Mouse (Mus musculus) neural tube, embryonic 13.5 days (tissue): ENCODE measurements around the gene Slc6a20a. TPM values are rescaled to one million over a fixed set of nuclear protein-coding genes. Genes with fewer than 3 reads are reported as not detected.

Experiments used
- ATAC-seq: fragments of 200-750 bp; cut with Nextera tagmentation; 2 replicates; pipeline ENCODE4 v1.8.0; 2017; ENCODE audit warnings: low read depth, mild to moderate bottlenecking, moderate TSS enrichment, moderate library complexity
- H3K27ac ChIP-seq: fragments of 300-500 bp; sonication (generic); replicated peaks from 2 replicates; pipeline ENCODE4 v1.5.1; 2015; ENCODE audit warnings: moderate library complexity, mild to moderate bottlenecking, inconsistent platforms
- H3K27me3 ChIP-seq: fragments of 300-500 bp; sonication (generic); 2 replicates; pipeline ENCODE4 v1.6.1; 2015; ENCODE audit warnings: mild to moderate bottlenecking, inconsistent platforms
- H3K36me3 ChIP-seq: fragments of 300-500 bp; sonication (generic); 2 replicates; pipeline ENCODE4 v1.6.1; 2015; ENCODE audit warnings: mild to moderate bottlenecking, inconsistent platforms
- H3K4me1 ChIP-seq: fragments of 300-500 bp; sonication (generic); replicated peaks from 2 replicates; pipeline ENCODE4 v1.6.1; 2015; ENCODE audit warnings: inconsistent platforms
- H3K4me2 ChIP-seq: fragments of 300-500 bp; sonication (generic); 2 replicates; pipeline ENCODE4 v1.6.1; 2015; ENCODE audit warnings: inconsistent platforms, mild to moderate bottlenecking, moderate library complexity
- H3K4me3 ChIP-seq: fragments of 300-500 bp; sonication (generic); 2 replicates; pipeline ENCODE4 v1.5.1; 2015; ENCODE audit warnings: mild to moderate bottlenecking, inconsistent platforms
- H3K9ac ChIP-seq: fragments of 300-500 bp; sonication (generic); 2 replicates; pipeline ENCODE4 v1.6.1; 2015; ENCODE audit warnings: moderate library complexity, mild to moderate bottlenecking, inconsistent platforms
- H3K9me3 ChIP-seq: fragments of 300-500 bp; sonication (generic); 2 replicates; pipeline ENCODE4 v1.6.1; 2016; ENCODE audit warnings: inconsistent platforms
- WGBS: fragments of 180-500 bp; shearing (Covaris S2); methylation state at CpG from one replicate; pipeline ENCODE4 v1.1.7; 2015; 5-methylcytosine and 5-hydroxymethylcytosine counted together
- polyA plus RNA-seq: library from polyadenylated mRNA; unstranded; fragments of >200 nt; fragmentation: Nextera tagmentation; extraction: Ambion mirVana; gene quantifications from 2 replicates; pipeline ENCODE4 v1.2.1, GENCODE M21; 2015

Slc6a20a gene
- polyA plus RNA-seq, 1 experiment from 2014 or later = 2.4 TPM

DNA sequence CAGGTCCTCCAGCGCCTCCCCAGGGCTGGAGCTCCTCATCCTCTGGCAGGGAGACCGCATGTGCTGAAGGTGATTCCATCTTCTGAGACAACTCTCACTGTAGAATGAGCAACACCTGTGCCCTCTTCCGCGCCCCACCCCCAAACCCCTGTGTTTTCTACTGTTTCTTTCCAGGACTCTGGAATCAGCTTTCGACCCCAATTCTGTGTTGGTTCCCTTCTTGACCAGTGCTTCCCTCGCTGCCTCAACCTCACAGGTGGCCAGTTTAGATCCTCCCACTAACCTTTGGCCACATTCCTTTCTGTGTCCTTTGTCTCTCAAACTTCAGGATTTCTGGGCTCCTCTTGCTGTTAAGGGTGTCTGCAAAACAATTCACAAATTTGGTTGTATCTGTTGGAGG lies 46.4 kb downstream of the Slc6a20a start, which contains the start of gene Slc6a20b:
Gene Slc6a20b (minus strand): TSS at position 285 of the 400 bp plus-strand sequence.
- H3K36me3 ChIP-seq = no peaks in the 10 kb centered on the region
- H3K4me1 ChIP-seq = no peaks in the 10 kb centered on the region
- no peak within 1 kb of the TSS for H3K27ac ChIP-seq
- WGBS = 83% methylated on average over 6 of the region's 6 CpGs
- H3K27me3 ChIP-seq = no peaks in the 10 kb centered on the region
- no peak within 1 kb of the TSS for H3K4me3 ChIP-seq
- H3K4me2 ChIP-seq = no peak within 1 kb of the TSS
- ATAC-seq = no peak
- no peak within 1 kb of the TSS for H3K9ac ChIP-seq
- H3K9me3 ChIP-seq = no peaks in the 10 kb centered on the region

- H3K9me3 ChIP-seq = no peaks in the 10 kb centered on the region
- no peak overlapping the region for H3K9ac ChIP-seq
- H3K4me3 ChIP-seq = no peak overlapping the region
- ATAC-seq = no peak
- no peaks in the 10 kb centered on the region for H3K4me1 ChIP-seq
- WGBS = 80% methylated on average over 3 of the region's 3 CpGs
- no peak overlapping the region for H3K4me2 ChIP-seq
- H3K36me3 ChIP-seq = no peaks in the 10 kb centered on the region
- no peaks in the 10 kb centered on the region for H3K27me3 ChIP-seq
- H3K27ac ChIP-seq = no peak overlapping the region
Measured at GRCm38 (mm10) chr9:123631666-123632065, 47.0 kb downstream of the Slc6a20a start.

DNA sequence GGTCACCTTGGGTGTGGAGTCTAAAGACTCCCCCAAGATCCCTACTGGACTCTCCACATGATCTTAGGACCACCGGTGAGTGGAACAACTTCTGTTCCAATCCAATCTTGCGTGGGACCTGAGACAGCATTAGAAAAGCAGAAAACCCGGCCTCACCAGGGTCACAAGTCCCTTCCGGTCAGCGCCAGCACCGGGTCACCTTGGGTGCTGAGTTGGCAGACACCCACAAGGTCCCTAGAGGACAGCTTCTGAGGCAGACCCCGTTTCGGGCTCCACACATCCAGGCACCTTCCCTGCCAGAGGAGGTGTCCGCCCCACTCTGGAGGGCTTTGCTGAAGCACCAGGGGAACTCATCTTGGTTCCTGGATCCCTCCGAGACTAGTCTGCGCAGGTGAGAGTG lies 52.9 kb downstream of the Slc6a20a start:
- no peak overlapping the region for H3K27ac ChIP-seq
- no peaks in the 10 kb centered on the region for H3K4me1 ChIP-seq
- ATAC-seq = no peak
- WGBS = 91% methylated on average over 11 of the region's 11 CpGs
- H3K36me3 ChIP-seq = no peaks in the 10 kb centered on the region
- H3K9ac ChIP-seq = no peak overlapping the region
- no peaks in the 10 kb centered on the region for H3K27me3 ChIP-seq
- no peak overlapping the region for H3K4me3 ChIP-seq
- H3K4me2 ChIP-seq = no peak overlapping the region
- H3K9me3 ChIP-seq = no peaks in the 10 kb centered on the region

DNA sequence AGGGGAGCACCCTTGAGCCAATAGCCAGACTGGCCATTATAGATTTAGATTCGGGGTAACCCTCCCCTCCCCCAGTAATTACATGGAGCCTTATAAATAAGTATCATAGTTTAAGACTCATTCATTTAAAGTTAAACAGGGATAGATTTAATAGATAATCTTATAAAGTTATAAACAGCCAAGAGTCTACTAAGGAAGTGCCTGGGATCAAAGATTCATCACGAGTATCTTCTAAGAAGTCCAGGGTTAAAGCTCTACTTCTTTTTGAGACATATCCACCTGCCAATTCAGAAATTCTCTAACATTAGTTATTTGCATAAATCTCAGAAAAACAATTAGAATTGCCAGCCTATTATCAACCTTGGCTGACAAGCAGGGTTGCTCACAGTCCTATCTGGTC lies 53.9 kb downstream of the Slc6a20a start:
- Histone ChIP-seq H3K27ac (no peak overlapping the region), H3K27me3 (no peaks in the 10 kb centered on the region), H3K9ac (no peak overlapping the region), H3K4me2 (no peak overlapping the region), H3K36me3 (no peaks in the 10 kb centered on the region), H3K9me3 (no peaks in the 10 kb centered on the region), H3K4me1 (no peaks in the 10 kb centered on the region), H3K4me3 (no peak overlapping the region)
- WGBS = 90% methylated on average over 2 of the region's 2 CpGs
- no peak for ATAC-seq

- H3K9me3 ChIP-seq = no peaks in the 10 kb centered on the region
- ATAC-seq = no peak
- 75% methylated on average over 5 of the region's 5 CpGs for WGBS
Measured at GRCm38 (mm10) chr9:123620311-123621098, 58.2 kb downstream of the Slc6a20a start.

DNA sequence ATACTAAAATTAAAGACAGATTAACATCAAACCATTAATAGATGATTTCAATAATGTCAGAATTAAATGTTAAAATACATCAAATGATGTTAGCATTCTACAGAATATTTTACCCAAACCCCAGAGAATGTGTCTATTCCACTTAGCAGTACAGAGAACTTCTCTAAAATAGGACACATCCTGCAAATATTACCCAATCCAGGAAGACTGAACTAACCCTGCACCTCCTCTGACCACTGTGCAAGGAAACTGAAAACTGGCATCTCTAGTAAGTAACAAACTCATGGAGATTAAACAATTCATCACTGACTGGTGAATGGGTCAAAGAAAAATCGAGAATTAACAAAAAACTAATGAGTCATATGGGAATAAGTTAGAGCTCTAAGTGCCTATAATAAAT lies 77.2 kb downstream of the Slc6a20a start:
- 76% methylated on average over 1 of the region's 1 CpGs for WGBS
- Histone ChIP-seq H3K27me3 (no peaks in the 10 kb centered on the region), H3K4me2 (no peak overlapping the region), H3K27ac (no peak overlapping the region), H3K36me3 (peaks cover 4% of the 10 kb centered on the region; the same call in 1 of the 2 replicates), H3K9me3 (no peaks in the 10 kb centered on the region), H3K4me1 (no peaks in the 10 kb centered on the region), H3K4me3 (no peak overlapping the region), H3K9ac (no peak overlapping the region)
- no peak for ATAC-seq

More at GRCm38 (mm10) chr9:123620311-123621098, 58.2 kb downstream of the Slc6a20a start:
- Histone ChIP-seq H3K4me3 (no peak overlapping the region), H3K4me2 (no peak overlapping the region), H3K27me3 (no peaks in the 10 kb centered on the region), H3K4me1 (no peaks in the 10 kb centered on the region), H3K9ac (no peak overlapping the region), H3K27ac (no peak overlapping the region), H3K36me3 (no peaks in the 10 kb centered on the region)

DNA sequence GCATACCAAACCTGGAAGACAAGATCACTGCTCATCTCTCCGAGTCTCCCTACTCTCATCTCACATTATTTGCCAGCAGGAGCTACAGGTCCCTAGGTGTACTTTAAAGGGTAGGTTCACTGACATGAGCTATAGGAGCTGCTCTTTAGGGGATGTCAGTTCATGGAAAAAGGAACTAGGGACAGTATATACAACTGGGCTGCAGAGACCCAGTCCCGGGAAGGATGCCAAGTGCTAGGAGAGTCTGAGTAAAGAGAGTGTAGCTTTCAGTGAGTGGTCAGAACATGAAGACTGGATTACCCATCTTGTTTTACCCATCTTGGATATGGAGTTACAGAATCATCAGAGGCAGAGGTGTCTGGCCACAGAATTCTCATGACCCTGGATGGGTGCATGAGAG lies 81.3 kb downstream of the Slc6a20a start:
- H3K9ac ChIP-seq = no peak overlapping the region
- H3K4me1 ChIP-seq = no peaks in the 10 kb centered on the region
- no peak overlapping the region for H3K4me3 ChIP-seq
- 94% methylated on average over 2 of the region's 2 CpGs for WGBS
- no peak for ATAC-seq
- H3K4me2 ChIP-seq = no peak overlapping the region
- no peaks in the 10 kb centered on the region for H3K9me3 ChIP-seq
- no peaks in the 10 kb centered on the region for H3K27me3 ChIP-seq
- H3K27ac ChIP-seq = no peak overlapping the region
- peaks cover 26% of the 10 kb centered on the region for H3K36me3 ChIP-seq

DNA sequence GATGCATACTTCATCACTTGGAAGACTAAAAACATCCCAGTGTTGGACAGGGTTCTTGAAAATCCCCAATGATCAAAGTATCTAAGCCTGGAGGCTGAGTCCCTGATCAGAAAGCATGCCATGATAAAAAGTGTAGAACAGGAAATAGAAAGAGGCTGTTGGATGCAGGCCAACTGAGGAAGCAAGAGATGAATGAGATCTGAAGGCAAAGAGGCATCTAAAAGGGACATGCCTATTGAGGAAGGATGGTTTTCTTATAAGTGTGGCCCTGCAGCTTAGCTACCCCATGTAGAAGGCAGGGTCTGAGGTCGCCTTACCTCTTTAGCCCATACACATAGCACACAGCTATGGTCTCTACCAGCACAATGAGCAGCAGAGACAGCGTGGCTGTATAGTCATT lies 81.8 kb downstream of the Slc6a20a start:
- 86% methylated on average over 2 of the region's 2 CpGs for WGBS
- Histone ChIP-seq H3K27ac (no peak overlapping the region), H3K9ac (no peak overlapping the region), H3K36me3 (peaks cover 26% of the 10 kb centered on the region), H3K27me3 (no peaks in the 10 kb centered on the region), H3K9me3 (no peaks in the 10 kb centered on the region), H3K4me2 (no peak overlapping the region), H3K4me3 (no peak overlapping the region), H3K4me1 (no peaks in the 10 kb centered on the region)
- ATAC-seq = no peak

DNA sequence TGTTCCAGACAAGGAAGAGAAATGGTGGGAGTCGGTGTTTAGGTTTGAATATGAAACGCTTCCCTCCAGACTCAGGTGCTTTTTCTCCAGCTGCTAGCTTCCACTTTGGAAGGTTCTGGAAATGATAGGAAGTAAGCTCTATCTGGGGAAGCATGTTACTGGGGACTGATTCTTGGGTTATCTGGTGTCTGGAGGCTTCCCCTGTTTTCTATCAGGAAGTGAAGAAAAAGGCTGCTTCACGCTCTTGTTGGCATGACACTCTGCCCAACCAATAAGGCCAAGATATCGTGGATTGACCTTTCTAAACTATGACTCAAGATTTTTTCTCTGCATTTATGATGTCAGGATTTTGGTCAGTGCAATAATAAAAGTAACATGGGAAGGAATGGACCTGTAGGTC lies 83.5 kb downstream of the Slc6a20a start:
- no peaks in the 10 kb centered on the region for H3K27me3 ChIP-seq

DNA sequence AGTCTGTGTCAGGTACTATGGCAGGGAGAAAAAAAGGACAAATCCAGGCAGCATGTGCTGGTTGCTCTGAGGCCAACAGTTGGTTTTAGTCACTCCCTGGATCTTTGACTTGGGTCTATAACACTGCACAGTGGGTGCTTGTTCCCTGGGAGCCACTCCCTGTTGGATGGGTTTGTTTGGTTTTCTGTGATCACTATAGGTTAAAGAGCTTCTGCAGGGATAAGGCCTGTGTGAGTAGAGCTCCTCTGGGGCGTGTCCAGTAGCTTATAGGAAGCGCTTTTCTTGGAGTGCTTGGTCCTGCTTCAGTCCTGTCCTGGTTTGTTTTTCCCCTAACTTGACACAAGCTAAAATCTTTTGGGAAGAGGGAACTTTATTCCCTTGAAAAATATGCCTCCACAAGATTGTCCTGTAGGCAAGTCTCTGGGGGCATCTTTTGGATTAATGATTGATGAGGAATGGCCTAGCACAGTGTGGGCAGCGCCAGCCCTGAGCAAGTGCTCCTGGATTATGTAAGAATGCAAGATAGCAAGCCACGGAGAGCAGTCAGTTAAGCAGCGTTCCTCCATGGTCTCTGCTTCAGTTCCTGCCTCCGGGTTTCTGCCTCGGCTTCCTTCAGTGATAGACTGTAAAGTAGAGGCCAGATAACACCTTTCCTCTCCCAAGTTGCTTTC lies 89.3 kb downstream of the Slc6a20a start:
- no peak overlapping the region for H3K4me3 ChIP-seq
- H3K4me2 ChIP-seq = no peak overlapping the region
- H3K4me1 ChIP-seq = no peaks in the 10 kb centered on the region
- H3K36me3 ChIP-seq = peaks cover 48% of the 10 kb centered on the region
- H3K27me3 ChIP-seq = no peaks in the 10 kb centered on the region
- H3K27ac ChIP-seq = no peak overlapping the region
- ATAC-seq = no peak
- WGBS = 80% methylated on average over 7 of the region's 7 CpGs
- no peaks in the 10 kb centered on the region for H3K9me3 ChIP-seq
- H3K9ac ChIP-seq = no peak overlapping the region

More for the DNA sequence above, 83.5 kb downstream of the Slc6a20a start:
- Histone ChIP-seq H3K4me2 (no peak overlapping the region), H3K36me3 (peaks cover 31% of the 10 kb centered on the region), H3K9ac (no peak overlapping the region), H3K4me1 (no peaks in the 10 kb centered on the region), H3K4me3 (no peak overlapping the region), H3K9me3 (no peaks in the 10 kb centered on the region), H3K27ac (no peak overlapping the region)
- no peak for ATAC-seq
- WGBS = 97% methylated on average over 4 of the region's 4 CpGs
